Mouse (Mus musculus) bone marrow macrophage, adult 2 months (primary cell): ENCODE data around the gene Zfr2.

Experiments
- CTCF ChIP-seq: IDR thresholded peaks from 2 replicates; pipeline ENCODE4 v1.5.1; 2012; ENCODE audit warnings: low read depth, mild to moderate bottlenecking, low read length, moderate library complexity
- POLR2A ChIP-seq: IDR thresholded peaks from 2 replicates; pipeline ENCODE4 v1.6.1; 2012; ENCODE audit warnings: mild to moderate bottlenecking, low read depth, low read length, borderline replicate concordance

GRCm38 (mm10) chr10:81204137-81204536 lies 28.8 kb upstream of the Zfr2 start:
- TF ChIP-seq POLR2A (no peak), CTCF (no peak)
